Mouse (Mus musculus) gastrocnemius, postnatal 4 days (tissue): ENCODE data around the gene Gpr108. TPM values are rescaled to one million over a fixed set of nuclear protein-coding genes. Genes with fewer than 3 reads are reported as not detected.

Experiments
- DNase-seq, 2 experiments: peaks; one replicate each; pipeline ENCODE4 v3.0.0; 2021 to 2022; ENCODE audit warnings: low spot score in 2 of 2, mixed read lengths in 2 of 2
- total RNA-seq, 2 experiments: library from RNA; stranded (reverse); gene quantifications; 2 replicates each; pipeline ENCODE4 v1.2.3; 2021

Gene Gpr108
- total RNA-seq, 2 experiments from 2014 or later: 24.8 to 25.6 TPM

- peak; percentile 63 to 84 for DNase-seq
These were observed 649 bp downstream of the Gpr108 start for GRCm38 (mm10) chr17:57247393-57248200.

DNA sequence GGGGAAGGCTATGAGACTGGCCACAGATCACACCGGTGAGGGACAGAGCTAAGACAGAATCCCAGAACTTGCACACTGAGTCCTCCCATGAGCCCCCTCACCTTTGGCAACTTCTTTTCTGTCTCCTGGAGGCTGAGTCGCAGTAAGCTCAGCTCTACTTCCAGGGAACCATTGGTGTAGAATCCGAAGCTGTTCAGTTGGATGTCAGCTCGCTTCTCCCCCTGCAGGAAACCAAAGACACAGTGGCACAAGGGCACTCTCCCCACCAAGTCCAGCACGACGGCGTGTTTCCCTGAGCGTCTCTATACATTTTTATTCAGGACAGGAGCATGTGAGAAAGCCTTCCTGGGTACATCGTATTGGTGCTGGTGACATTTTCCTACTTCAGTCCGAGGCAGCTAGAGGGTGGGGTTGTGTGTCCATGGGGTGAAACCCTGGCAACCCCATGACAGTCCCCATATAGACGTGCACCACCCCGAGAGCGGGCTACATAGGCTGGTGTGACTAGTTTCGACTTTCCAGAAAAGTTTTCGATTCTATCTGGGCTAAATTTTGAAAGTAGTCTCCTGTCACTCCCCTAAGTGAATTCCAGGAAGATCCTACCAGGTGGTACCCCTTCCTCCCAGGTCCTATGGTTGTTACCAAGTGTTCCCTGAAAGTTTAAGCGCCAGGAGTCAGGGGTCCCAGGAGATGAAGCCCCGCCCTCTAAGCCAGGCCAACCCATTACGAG is 1.4 kb downstream of the Gpr108 start:
- DNase-seq: no peak

- no peak for DNase-seq
These were observed 2.8 kb downstream of the Gpr108 start for GRCm38 (mm10) chr17:57245311-57245929.

DNA sequence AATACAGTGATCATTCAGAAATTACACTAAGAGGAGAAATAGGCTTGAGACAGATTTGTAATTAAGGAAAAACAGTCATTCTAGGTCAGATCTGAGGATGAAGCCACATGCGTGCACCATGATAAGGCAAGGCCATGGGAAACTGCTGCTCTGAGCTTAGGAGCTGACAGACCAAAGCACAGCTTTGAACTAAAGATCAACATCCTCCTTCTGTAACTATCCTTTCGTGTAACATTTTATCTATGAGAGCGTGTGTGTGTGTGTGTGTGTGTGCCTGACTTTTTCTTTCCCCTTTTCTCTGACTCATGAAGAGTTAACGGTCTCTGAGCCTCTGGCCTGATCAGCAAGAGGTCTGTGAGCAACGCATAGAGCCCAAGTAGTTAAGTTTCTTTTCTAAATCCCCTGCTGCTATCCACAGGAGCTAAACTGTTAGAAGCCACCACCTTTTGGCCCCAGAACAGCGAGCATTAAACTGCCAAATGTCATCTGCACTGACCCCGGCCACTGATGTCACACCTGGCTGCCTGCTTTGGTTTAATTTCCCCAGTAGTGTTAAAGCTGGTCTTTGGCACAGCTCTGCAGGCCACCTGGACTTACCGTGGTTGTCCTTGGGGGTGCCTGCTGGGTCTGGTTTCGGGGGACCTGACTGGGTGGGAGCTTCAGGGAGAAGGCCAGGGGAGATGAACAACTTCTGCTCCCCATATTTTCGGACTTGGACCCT is 4.4 kb downstream of the Gpr108 start:
- no peak for DNase-seq

DNA sequence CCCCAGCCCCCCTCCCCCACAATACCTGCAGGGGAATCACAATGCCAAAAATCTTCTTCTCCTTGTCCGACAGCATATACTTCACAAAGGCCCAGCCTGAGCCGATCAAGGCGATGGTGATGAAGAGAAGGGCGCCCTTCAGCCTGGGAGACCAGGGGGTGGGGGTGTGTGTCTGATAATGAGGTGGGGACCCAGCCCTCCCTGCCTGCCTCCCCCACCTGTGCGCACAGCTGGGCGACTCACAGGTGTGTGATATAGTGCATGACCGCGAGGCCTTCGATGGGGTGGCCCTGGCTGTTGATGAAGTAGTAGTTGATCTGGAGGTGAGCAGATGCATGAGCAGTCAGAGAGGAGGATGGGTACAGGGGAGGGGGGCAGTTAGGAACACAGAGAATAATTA is 11.1 kb downstream of the Gpr108 start:
- DNase-seq: no peak

DNA sequence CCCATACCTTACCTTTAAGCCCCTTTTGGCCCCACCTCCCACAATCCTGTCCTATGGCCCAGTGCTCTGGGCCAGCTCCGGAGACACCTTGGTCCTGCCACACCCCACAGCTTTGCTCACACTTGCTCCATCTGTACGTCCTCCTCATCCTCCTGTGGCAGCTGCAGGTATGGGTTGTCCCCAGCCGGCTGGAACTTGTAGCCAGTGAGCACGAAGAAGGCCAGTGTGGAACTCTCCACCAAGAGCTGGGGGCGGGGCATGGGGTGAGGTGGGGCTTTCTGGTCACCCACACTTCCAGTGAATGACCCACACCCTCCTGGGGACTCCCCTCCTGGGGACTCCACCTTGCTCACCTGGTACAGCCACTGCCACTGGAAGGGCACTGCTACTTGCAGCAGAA is 12.4 kb downstream of the Gpr108 start:
- no peak for DNase-seq

DNA sequence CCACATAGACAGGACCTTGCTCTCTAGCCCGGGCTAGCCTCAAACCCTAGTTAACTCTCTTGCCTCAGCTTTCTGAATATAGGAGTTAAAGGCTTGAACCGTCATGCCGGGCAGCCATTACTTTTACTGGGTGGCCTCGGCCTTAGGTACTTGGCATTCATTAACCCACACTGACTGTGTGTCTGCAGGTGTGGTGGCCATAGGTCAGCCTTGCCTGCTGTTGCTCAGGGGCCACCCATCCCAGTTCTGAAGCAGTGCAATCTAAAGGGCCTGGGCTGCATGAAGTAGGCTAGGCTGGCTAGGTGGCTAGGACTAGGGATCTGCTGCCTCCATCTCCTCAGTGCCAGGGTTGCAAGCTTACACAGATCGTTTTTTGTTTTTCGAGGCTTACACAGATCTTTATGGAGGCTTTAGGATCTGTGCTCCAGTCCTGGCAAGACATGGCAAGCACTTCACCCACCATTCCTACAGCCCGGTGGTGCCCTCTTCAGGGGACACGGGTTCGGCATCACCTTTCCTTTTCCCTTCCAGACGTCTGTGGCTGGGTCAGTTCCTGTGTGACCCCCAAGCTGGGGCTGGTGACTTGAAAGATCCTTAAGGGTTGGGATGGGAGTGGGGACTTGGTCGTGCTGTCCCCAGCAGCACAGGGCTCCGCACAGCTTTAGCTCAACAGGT is 13.9 kb downstream of the Gpr108 start:
- DNase-seq: no peak

- no peak for DNase-seq
These were observed 15.2 kb downstream of the Gpr108 start for GRCm38 (mm10) chr17:57233038-57233437.

- DNase-seq: no peak
These were observed 16.0 kb downstream of the Gpr108 start for GRCm38 (mm10) chr17:57232200-57232599.

DNA sequence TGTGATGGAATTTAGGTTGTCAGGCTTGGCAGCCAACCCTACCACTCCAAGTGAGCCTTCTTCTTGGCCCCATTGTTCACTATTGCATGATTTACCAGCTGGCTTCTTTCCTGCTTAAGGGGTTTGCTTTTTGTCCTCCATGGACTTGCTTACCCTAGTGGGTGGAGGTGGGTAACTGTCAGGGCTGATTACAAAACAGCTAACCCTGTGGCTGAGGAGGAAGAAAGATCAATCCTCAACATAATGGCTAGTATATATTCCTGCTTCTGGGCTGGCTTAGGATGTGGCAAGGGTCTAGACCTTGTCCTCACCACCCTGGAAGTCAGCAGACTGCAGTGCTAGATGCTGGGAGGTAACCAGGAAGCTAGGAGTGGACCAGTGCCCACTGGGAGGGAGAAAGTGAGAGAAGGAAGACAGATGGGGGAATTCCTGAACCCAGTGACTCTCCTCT is 16.9 kb downstream of the Gpr108 start:
- DNase-seq: no peak

DNA sequence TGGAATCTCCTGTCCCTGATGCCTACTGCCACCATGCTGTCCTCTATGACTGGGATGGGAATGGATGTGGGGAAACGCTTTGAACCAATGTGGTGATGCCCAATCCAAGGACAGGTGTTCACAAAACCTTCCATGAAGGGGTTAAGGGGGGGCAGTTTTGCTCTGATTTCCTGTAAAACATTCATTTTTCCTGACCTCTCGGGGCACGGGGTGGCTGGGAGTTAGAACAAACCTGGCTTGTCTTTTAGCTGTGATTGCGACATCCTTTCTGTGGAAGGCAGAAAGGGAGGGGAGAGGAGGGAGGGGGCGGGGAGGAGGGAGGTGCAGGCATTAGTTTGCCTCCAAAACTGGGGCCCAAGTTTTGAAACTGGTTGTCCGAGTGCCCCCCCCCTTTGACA is 17.5 kb downstream of the Gpr108 start:
- DNase-seq: no peak

- no peak for DNase-seq
These were observed 18.2 kb downstream of the Gpr108 start for GRCm38 (mm10) chr17:57229851-57230727.

DNA sequence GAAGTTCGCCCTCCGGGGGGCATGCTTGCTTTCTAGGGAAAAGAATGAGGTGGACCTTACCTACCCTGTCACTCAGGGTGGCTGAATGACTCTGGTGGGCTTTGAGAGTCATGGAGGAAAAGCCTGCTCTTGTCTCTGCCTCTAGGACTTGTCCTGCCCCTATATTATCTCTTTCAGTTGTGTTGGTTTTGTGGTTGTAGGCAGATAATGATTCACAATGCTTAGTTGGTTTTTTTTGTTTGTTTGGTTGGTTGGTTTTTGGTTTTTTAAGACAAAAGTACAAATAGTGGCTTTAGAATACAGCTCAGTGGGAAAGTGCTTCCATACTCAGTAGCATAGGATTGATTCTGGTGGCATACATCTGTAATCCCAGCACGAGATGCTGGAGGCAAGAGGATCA is 19.4 kb downstream of the Gpr108 start:
- no peak for DNase-seq

- no peak for DNase-seq
These were observed 20.2 kb downstream of the Gpr108 start, which contains the start of gene C3 for GRCm38 (mm10) chr17:57228014-57228413. Gene C3 (minus strand): TSS chr17:57228136.

DNA sequence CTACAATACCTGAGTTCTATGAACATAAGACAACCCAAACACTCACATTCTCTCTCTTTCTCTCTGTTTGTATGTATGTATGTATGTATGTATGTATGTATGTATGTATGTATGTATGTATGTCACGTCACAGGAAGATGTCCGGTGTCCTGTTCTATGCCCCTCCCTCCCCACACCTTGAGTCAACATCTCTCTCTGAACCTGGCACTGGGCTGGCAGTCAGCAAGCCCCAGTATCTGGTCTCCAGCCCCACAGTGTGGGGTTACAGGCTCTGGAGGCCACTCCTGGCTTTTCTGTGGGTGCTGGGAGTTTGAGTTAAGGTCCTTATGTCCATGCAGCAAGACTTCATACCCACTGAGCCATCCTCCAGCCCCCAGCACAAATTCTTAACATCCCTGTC is 20.8 kb downstream of the Gpr108 start:
- no peak for DNase-seq

- DNase-seq: no peak
These were observed 24.9 kb downstream of the Gpr108 start for GRCm38 (mm10) chr17:57223313-57223712.

- DNase-seq: no peak
These were observed 26.3 kb downstream of the Gpr108 start for GRCm38 (mm10) chr17:57221911-57222310.

GRCm38 (mm10) chr17:57219884-57220207 is 28.4 kb downstream of the Gpr108 start:
- no peak for DNase-seq

DNA sequence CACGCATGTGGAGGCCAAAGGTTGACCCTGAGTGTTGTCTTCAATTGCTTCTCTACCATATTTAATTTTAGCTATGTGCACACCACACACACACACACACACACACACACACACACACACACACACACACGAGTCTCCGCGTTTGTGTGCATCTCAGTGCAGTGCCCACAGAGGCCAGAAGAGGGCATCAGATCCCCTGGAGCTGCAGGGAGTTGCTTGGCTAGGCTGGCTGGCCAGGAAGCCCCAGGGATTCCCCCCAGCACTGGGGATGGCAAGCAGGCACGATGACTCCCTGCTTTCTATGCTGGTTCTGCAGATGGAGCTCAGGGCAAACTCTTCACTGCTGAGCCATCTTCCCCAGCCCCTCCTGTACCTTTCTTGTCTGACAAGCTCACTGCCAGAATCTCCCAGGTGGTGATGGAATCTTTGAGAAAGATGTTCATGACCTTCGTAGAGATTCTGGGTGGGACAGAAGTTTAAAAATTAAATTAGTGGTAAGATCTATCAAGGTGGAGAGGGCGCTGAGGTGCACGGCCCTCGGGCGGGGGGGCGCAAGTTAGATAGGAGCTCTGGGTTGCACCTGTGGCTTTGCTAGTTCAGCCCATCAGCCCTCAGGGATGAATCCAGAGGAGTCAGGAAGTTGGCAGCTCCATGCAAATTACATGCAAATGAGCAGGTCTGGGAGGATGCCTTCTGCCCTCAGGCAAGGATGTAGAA is 28.9 kb downstream of the Gpr108 start:
- peak; percentile 49 to 74 for DNase-seq
